Mouse (Mus musculus) embryo, embryonic 9.5 days (tissue): Measurements from ENCODE around the gene Mpzl1.

ENCODE experiments used
- DNase-seq: peaks from one replicate; pipeline ENCODE4 v3.0.0-alpha.2; 2017; ENCODE audit errors: extremely low spot score

Gene Mpzl1

DNA sequence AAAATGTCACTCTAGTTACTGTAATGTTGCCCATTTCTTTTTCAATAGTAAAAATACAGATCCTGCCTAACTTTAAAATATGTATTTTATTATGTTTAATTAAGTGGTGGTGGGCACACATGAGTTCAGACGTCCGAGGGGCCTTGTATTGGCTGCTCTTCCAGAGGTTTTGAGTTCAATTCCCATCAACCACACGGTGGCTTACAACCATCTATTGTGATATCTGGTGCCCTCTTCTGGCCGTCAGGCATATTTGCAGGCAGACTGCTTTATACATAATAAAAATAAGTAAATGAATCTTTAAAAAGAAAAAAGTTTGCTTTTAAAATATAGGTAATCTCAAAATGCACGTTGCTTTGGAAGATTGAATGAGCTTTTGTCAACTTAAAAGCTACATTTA lies 55.0 kb downstream of the Mpzl1 start:
- DNase-seq, result no peak

DNA sequence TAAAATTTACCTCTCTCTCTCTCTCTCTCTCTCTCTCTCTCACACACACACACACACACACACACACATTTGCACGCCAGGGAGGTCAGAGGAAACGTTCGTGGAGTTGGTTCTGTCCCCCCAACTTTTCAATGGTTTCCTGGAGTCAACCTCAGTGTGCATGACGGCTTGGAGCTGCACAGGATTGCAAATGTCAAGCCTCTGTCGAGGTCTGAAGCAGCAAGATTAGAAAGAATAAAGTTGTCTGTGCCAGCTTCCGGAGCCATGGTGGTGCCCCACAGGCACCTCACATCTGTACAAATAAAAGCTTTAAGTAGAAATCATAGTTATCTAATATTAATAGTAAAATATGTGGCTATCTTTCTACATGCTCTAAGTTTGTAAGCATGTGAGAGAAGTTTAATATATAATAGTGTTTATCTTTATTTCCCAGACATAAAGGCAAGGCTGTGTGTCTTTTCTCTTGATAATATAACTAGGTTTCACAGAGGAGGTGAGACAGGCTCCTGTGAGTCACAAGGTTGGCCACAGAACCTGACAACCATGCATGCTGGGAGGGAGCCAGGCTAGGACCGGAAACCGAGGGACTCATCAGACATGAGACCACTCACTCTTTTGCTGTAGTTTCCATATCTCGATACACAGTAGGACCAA lies 57.8 kb downstream of the Mpzl1 start:
- DNase-seq, result no peak

DNA sequence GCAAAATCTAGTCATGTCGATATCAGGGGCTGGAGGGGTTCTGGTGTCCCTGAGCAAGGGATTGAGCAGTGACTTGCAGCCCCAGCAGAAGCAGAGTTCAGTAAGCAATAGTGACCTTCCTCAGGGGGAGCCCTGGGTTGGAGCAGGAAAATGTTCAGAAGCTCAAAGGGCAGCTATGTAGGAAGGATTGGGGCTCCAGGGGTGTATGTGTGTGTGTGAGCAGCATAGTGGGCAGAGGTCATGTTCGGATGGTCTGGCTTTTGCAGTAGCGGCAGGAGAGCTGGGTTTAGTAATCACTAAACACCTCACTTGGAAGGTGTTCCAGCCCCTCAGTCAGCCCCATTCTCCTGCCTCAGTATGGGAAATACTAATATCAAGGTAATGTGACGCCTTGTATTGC lies 58.3 kb downstream of the Mpzl1 start:
- DNase-seq, result no peak

DNA sequence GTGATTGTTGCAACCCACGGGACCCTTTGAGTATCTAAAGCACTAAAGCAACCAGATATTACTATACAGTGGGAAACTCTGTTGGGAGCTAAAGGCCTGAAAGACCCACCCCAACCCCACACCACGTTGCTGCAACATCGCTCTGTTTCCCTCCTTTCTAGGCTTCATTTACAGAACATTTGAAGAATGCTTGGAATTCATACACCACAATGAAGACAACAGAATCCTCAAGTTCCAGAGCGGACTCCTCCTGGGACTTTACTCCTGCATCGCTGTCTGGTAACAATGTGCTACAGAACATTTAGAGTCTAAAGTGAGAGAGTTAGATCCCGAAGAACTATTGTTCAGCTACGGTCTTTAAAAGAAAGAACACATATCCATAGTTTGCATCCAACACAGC lies 66.9 kb downstream of the Mpzl1 start:
- DNase-seq, result no peak

- DNase-seq, result no peak
These were observed 69.1 kb downstream of the Mpzl1 start for GRCm38 (mm10) chr1:165565283-165565682.

DNA sequence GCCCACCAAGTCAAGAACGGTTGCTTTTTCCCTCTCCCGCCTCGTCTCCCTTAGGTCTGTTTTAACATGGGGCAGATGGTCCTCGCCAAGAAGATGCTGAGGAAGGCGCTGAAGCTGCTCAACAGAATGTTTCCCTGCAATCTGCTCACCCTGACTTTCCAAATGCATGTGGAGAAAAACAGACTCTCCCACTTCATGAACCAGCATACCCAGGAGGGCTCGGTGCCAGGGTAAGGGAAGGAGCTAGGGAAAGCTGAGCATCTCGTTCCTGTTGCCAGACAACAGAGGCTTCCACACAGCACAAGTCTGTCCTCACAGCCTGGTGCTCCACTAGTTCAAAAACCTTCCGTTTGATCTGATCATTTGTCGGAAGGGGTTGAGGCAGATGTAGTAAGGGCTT lies 75.3 kb downstream of the Mpzl1 start:
- no peak for DNase-seq

DNA sequence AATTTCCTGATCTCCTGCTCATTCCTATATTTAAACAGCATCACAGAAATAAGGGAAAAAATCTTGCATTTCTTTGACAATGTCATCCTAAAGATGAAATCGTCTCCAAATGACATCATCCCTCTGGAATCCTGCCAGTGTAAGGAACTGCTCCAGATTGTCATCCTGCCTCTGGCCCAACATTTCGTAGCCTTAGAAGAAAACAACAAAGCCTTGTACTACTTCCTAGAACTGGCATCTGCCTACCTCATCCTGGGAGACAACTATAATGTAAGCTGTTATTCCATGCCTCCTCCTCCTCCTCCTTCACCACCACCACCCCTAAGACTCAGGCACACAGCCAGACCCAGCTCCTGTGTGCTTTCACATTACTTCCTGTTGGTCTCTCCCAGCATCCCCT lies 77.6 kb downstream of the Mpzl1 start:
- no peak for DNase-seq
